Mouse (Mus musculus) heart, embryonic 16.5 days (tissue): ENCODE measurements at regions not wholly inside any gene's neighbourhood (a gene's known extent, or its start where the extent isn't known, plus 50 kb on each side); places are given as distances from the start of the nearest gene placed in this dataset.

Experiments
- ATAC-seq: fragments of 200-750 bp; cut with Nextera tagmentation; replicated peaks from 2 replicates; pipeline ENCODE4 v1.8.0; 2017; ENCODE audit warnings: moderate number of reproducible peaks; ENCODE audit not compliant: insufficient read depth, low FRiP score; ENCODE audit errors: extremely low read depth
- H3K27ac ChIP-seq: fragments of 300-500 bp; sonication (generic); 2 replicates; pipeline ENCODE4 v1.5.1; 2014; ENCODE audit warnings: mild to moderate bottlenecking, low read length, control low read depth, moderate library complexity
- H3K27me3 ChIP-seq: fragments of 300-500 bp; sonication (generic); 2 replicates; pipeline ENCODE4 v1.6.1; 2014; ENCODE audit warnings: low read length, mixed read lengths; ENCODE audit not compliant: control insufficient read depth, insufficient read depth
- H3K36me3 ChIP-seq: fragments of 300-500 bp; sonication (generic); 2 replicates; pipeline ENCODE4 v1.6.1; 2014; ENCODE audit not compliant: control insufficient read depth, insufficient read depth
- H3K4me1 ChIP-seq: fragments of 300-500 bp; sonication (generic); 2 replicates; pipeline ENCODE4 v1.6.1; 2014; ENCODE audit warnings: low read length, mixed read lengths; ENCODE audit not compliant: control insufficient read depth, insufficient read depth
- H3K4me2 ChIP-seq: fragments of 300-500 bp; sonication (generic); 2 replicates; pipeline ENCODE4 v1.6.1; 2014; ENCODE audit warnings: low read depth, mild to moderate bottlenecking, control low read depth, low read length
- H3K4me3 ChIP-seq: fragments of 300-500 bp; sonication (generic); 2 replicates; pipeline ENCODE4 v1.5.1; 2014; ENCODE audit warnings: mild to moderate bottlenecking, control low read depth, low read length
- H3K9ac ChIP-seq: fragments of 300-500 bp; sonication (generic); 2 replicates; pipeline ENCODE4 v1.6.1; 2014; ENCODE audit warnings: low read length, control low read depth
- H3K9me3 ChIP-seq: fragments of 300-500 bp; sonication (generic); replicated peaks from 2 replicates; pipeline ENCODE4 v1.6.1; 2016; ENCODE audit warnings: low read length; ENCODE audit not compliant: control insufficient read depth
- WGBS: fragments of 180-500 bp; shearing (Covaris S2); extraction: QIAGEN DNeasy Blood & Tissue Kit; methylation state at CpG from one replicate; pipeline ENCODE4 v1.1.7; 2014; 5-methylcytosine and 5-hydroxymethylcytosine counted together

DNA sequence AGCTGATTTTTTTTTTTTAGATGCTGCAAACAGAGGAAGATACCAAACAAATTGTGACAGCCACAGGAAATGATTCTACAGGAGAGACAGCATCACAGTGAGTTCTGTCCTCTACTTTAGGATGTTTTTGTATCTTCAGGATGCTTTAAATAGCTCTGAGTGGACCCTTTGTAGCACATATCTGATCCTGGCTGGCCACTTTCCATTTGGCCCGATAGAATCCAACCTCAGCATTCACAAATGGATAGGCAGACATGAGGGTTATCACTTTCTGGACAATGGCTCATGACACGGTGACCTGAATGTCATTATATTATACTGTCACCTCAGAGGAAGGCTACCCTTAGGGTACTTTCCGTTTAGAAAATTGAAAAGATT, 379.3 kb downstream of the Gm10295 start:
- Histone ChIP-seq H3K36me3 (no peaks in the 10 kb centered on the region), H3K9me3 (no peaks in the 10 kb centered on the region), H3K4me2 (no peak overlapping the region), H3K4me3 (no peak overlapping the region), H3K9ac (no peak overlapping the region), H3K27me3 (no peaks in the 10 kb centered on the region), H3K4me1 (no peaks in the 10 kb centered on the region), H3K27ac (no peak overlapping the region)
- ATAC-seq, result no peak
- WGBS, result 32% methylated on average over 3 of the region's 3 CpGs

DNA sequence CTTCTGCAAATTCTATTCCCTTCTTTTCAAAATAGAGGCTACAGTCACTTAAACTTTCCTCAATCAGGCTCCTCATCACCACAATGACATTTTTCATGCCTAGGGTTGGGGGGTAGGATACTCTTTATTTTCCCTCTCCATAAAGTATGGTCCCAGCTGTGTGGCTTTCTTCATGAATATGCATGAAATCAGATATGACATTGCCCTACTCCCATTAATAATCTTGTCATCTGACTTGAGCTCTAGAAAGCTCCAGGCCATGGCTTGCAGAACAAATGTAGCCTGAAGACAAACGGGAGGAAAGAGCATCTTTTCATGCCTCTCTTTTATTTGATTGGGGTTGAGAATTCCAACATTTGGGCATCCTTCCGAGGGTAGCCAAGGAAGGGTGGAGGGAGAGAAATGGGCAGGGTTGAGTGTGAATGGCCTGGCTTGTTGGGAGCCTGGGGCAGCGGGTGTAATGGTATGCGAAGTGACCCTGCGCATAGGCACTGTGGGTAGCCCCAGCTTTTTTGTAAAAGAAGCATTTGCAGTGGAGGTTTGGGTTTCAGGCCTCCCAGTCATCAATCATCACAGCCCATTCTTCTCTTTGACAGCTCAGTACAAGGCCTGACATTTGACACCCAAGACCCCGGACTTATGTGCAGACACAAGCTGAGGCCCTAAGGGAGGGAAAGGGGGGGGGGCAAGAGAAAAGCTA, 379.8 kb downstream of the Gm10295 start:
- no peaks in the 10 kb centered on the region for H3K36me3 ChIP-seq
- 48% methylated on average over 6 of the region's 6 CpGs for WGBS
- no peaks in the 10 kb centered on the region for H3K27me3 ChIP-seq
- no peak overlapping the region for H3K4me3 ChIP-seq
- no peaks in the 10 kb centered on the region for H3K4me1 ChIP-seq
- H3K9ac ChIP-seq, result no peak overlapping the region
- no peak overlapping the region for H3K4me2 ChIP-seq
- H3K9me3 ChIP-seq, result no peaks in the 10 kb centered on the region
- H3K27ac ChIP-seq, result no peak overlapping the region
- ATAC-seq, result no peak

DNA sequence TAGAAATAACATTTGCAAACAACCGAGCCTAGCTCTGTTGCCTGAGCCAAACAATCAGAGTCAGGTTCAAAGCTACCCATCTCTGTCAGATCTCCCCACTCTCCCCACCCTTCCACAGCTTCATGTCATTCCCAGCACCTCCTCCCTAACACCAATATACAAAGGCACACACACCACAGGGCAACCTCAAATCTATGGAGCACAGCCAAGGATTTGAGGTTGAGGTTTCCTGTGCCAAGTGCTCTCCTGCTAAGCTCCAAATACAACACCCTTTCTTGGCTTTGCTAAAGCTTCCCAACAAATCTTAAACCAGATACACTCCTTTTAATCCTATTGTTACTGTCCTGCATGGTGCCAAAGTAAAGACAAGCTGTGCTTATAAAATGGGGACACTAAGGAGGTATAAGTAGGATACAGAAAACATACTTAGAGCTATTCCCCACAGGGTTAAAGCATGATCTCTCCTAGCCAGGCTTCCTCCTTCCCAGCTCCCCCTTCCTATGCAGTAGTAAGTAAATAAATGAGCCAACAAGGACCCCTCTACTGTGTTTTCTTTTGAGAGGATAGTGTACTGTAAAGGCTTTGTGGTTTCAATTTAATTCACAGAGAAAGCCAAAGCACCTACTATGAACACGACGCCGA, 398.8 kb downstream of the Gm10295 start:
- H3K9me3 ChIP-seq, result no peaks in the 10 kb centered on the region
- H3K27ac ChIP-seq, result no peak overlapping the region
- no peaks in the 10 kb centered on the region for H3K4me1 ChIP-seq
- H3K9ac ChIP-seq, result no peak overlapping the region
- peak; percentile 52 for ATAC-seq
- no peaks in the 10 kb centered on the region for H3K27me3 ChIP-seq
- no peaks in the 10 kb centered on the region for H3K36me3 ChIP-seq
- 63% methylated on average over 4 of the region's 4 CpGs for WGBS
- H3K4me2 ChIP-seq, result no peak overlapping the region
- no peak overlapping the region for H3K4me3 ChIP-seq

DNA sequence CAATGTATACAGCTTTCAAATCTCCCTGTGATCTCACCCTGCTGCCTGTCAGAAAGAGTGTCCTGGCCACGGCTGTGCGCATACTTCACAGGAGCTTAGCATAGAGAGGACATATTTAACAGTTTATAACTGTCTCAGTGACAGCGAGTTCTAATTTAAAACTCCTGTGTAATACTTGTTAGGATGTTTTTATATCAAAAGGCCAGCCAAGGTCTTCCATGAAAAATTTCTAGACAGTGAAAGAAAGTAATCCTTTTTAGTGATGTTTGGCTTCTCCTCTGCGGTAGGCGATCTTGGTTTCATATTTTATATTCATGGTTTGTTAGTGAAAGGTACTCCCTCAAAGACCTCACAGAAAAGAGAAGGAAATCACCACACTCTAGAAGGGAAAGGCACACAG, 403.0 kb downstream of the Gm10295 start:
- Histone ChIP-seq H3K9ac (no peak overlapping the region), H3K27ac (no peak overlapping the region), H3K4me1 (no peaks in the 10 kb centered on the region), H3K36me3 (no peaks in the 10 kb centered on the region), H3K27me3 (no peaks in the 10 kb centered on the region), H3K4me2 (no peak overlapping the region), H3K9me3 (no peaks in the 10 kb centered on the region), H3K4me3 (no peak overlapping the region)
- 73% methylated on average over 5 of the region's 5 CpGs for WGBS
- ATAC-seq, result no peak

DNA sequence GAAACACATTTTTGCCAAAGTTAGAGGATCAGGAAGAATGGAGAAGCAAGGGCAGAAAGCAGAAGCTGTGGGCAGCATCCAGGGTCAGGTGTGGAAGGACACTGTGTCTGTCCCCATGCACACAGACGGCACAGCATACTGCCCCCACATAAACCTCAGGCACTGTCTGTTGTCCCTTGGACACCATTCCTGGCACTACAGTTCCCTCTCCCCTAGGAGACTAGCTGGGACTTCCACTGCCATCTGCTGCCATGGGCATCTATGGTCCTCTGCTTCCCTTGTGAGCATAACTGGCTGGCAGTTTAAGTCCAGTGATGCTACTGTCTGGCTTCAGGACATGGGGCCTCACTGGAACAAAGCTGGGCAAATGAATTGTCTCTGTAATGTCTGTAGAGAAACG, 405.0 kb downstream of the Gm10295 start:
- no peak overlapping the region for H3K27ac ChIP-seq
- H3K36me3 ChIP-seq, result no peaks in the 10 kb centered on the region
- H3K27me3 ChIP-seq, result no peaks in the 10 kb centered on the region
- 62% methylated on average over 2 of the region's 2 CpGs for WGBS
- H3K9ac ChIP-seq, result no peak overlapping the region
- no peak overlapping the region for H3K4me2 ChIP-seq
- no peak overlapping the region for H3K4me3 ChIP-seq
- H3K4me1 ChIP-seq, result no peaks in the 10 kb centered on the region
- no peaks in the 10 kb centered on the region for H3K9me3 ChIP-seq
- no peak for ATAC-seq

DNA sequence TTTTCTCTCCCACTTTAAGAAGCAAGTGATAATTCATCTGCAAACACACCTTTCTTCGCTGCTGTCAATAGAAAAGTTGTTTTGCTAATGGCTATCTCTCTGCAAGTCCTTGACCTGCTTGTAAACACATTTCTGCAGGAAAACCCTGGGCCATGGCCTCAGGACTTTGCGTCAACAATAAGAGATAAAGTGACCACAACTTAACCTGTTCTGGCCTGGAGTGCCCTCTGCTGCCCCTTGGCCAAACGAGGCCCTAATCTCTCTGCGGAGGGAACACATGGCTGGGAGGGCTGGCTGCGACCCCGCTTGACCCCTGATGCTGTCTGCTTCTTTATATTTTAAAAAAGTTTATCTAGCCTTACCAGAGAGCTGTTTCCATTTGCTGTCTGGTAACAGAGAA, 420.4 kb downstream of the Gm10295 start:
- no peaks in the 10 kb centered on the region for H3K9me3 ChIP-seq
- 22% methylated on average over 6 of the region's 6 CpGs for WGBS
- H3K4me3 ChIP-seq, result no peak overlapping the region
- H3K4me2 ChIP-seq, result no peak overlapping the region
- no peaks in the 10 kb centered on the region for H3K27me3 ChIP-seq
- no peak for ATAC-seq
- no peak overlapping the region for H3K27ac ChIP-seq
- no peaks in the 10 kb centered on the region for H3K36me3 ChIP-seq
- H3K9ac ChIP-seq, result no peak overlapping the region
- H3K4me1 ChIP-seq, result no peaks in the 10 kb centered on the region

DNA sequence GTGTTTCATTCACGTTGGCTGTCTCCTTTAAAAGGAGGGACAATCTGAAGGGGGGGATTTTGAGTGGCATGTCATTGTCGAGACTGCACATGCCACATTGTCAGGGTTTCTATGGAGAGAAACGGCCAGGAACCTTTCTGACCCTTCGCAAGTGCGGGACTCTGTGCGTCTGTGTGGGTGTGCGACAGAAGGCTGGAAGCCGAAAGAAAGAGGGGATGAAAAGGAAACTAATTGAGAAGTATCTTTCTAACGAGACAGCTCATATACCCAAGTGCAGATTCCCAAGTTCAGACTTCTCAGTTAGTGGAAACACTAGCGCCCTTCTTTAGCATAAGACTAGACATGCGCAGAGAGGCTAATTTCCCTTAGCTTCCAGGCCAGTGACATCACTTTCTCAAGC, 421.4 kb downstream of the Gm10295 start:
- Histone ChIP-seq H3K9me3 (no peaks in the 10 kb centered on the region), H3K4me1 (no peaks in the 10 kb centered on the region), H3K27me3 (no peaks in the 10 kb centered on the region), H3K27ac (no peak overlapping the region), H3K4me2 (no peak overlapping the region), H3K36me3 (no peaks in the 10 kb centered on the region), H3K4me3 (no peak overlapping the region), H3K9ac (no peak overlapping the region)
- ATAC-seq, result no peak
- 58% methylated on average over 11 of the region's 11 CpGs for WGBS

DNA sequence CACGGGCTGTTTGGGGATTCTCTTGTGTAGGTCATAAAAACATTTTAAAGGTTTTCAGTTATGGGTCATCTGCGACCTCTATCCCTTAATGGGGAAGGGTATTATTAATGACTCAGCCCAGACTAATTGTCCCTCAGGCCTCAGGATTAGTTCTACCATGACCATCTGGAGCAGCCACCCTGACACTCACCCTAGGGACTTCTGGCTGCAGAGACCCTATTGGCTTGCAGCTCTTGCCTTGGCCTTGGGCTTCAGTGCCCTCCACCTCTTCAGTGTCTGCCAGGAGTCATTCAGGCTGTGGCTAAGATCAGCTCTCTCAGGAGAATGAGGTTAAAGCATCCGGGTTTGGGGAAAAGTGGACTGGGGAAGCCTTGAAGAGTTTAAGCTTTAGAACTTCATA, 423.3 kb downstream of the Gm10295 start:
- no peaks in the 10 kb centered on the region for H3K9me3 ChIP-seq
- H3K4me1 ChIP-seq, result no peaks in the 10 kb centered on the region
- no peak overlapping the region for H3K27ac ChIP-seq
- H3K9ac ChIP-seq, result no peak overlapping the region
- no peaks in the 10 kb centered on the region for H3K27me3 ChIP-seq
- no peak overlapping the region for H3K4me3 ChIP-seq
- WGBS, result 78% methylated on average over 3 of the region's 3 CpGs
- no peak for ATAC-seq
- no peak overlapping the region for H3K4me2 ChIP-seq
- no peaks in the 10 kb centered on the region for H3K36me3 ChIP-seq

DNA sequence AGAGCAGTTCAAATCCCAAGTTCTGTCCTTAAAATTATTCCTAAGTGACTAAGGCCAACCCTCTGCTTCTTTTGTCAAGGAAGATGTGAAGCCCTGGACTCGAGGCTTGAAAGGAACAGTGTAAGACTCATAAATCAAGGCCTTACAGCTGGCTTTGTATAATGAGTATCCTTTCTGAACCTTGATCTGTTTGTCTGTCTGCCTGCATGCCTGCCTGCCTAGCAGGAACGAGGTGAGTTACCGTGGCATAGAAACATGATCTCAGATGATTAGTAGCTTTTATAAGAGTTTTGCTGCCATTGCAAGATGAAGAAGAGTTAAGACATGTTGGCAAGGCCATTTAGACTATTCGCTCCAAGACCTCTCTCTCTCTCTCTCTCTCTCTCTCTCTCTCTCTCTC, 434.3 kb downstream of the Gm10295 start:
- no peak for ATAC-seq
- no peak overlapping the region for H3K27ac ChIP-seq
- no peaks in the 10 kb centered on the region for H3K27me3 ChIP-seq
- 74% methylated on average over 4 of the region's 4 CpGs for WGBS
- H3K36me3 ChIP-seq, result no peaks in the 10 kb centered on the region
- no peaks in the 10 kb centered on the region for H3K9me3 ChIP-seq
- H3K4me1 ChIP-seq, result peaks cover 3% of the 10 kb centered on the region; the same call in 1 of the 2 replicates
- no peak overlapping the region for H3K4me3 ChIP-seq
- H3K9ac ChIP-seq, result no peak overlapping the region
- no peak overlapping the region for H3K4me2 ChIP-seq
